In genomic region chr8:71542632-71543343, GRCm38 (mm10) we compare ENCODE assay signal across 8 mouse cellular contexts. TPM values are rescaled to one million over a fixed set of nuclear protein-coding genes. Genes with fewer than 3 reads are reported as not detected.
DNase-seq lines count a peak whose midpoint lies in the region; ATAC-seq lines count a peak whose summit lies in the region.

Gene Mvb12a, plus strand, starts transcription at chr8:71542922.

- H3K4me1 ChIP-seq in lung, embryonic 16.5 days (replicated peaks; ENCODE audit: control insufficient read depth, insufficient read depth, low read length): peaks cover 11% of the 10 kb centered on the region

- peak within 1 kb of the TSS; percentile 94 for H3K4me2 ChIP-seq in lung, embryonic 16.5 days (ENCODE audit: low read depth, low read length)

- peak; percentile 98 to 99 for ATAC-seq in hematopoietic stem cell, adult 5-6 weeks (replicated peaks in 1 of 2; ENCODE audit: insufficient read depth in 1 of 2, low FRiP score in 2 of 2, low TSS enrichment in 1 of 2, low read depth in 1 of 2, poor library complexity in 2 of 2, severe bottlenecking in 2 of 2)
- ATAC-seq in lung, embryonic 16.5 days (ENCODE audit: low read depth): peak; percentile 97

- peak; percentile 99 for DNase-seq in MEL-GATA-1-ER (ENCODE audit: extremely low read depth, low read depth)
- peak; percentile 95 for DNase-seq in cerebellum, adult 8-10 months
- DNase-seq in forelimb bud, embryonic 11.5 days (ENCODE audit: low read depth, low spot score): peak; percentile 100
- DNase-seq in layer of hippocampus, adult 9-10 months (ENCODE audit: low spot score): peak; percentile 95
- DNase-seq in ovary, postnatal 10 days (ENCODE audit: low spot score): peak; percentile 71
- DNase-seq in thymus, postnatal 10 days (ENCODE audit: low spot score in 2 of 2): peak; percentile 82 to 87

- H3K9ac ChIP-seq in lung, embryonic 16.5 days (ENCODE audit: low read length): peak within 1 kb of the TSS; percentile 85

- no peaks in the 10 kb centered on the region for H3K27me3 ChIP-seq in lung, embryonic 16.5 days (ENCODE audit: control insufficient read depth, insufficient read depth, low read depth, low read length)

- H3K36me3 ChIP-seq in lung, embryonic 16.5 days (ENCODE audit: control insufficient read depth, insufficient read depth, low read length): peaks cover 7% of the 10 kb centered on the region

- peak within 1 kb of the TSS; percentile 91 for H3K4me3 ChIP-seq in lung, embryonic 16.5 days (ENCODE audit: low read length)

- H3K9me3 ChIP-seq in lung, embryonic 16.5 days (ENCODE audit: control insufficient read depth, low read length): no peaks in the 10 kb centered on the region

- no peak within 1 kb of the TSS for H3K27ac ChIP-seq in lung, embryonic 16.5 days (ENCODE audit: low read length)

- under 1% methylated on average over 48 of the region's 55 CpGs for WGBS in lung, embryonic 16.5 days

RNA-seq across cellular contexts. Expression of gene Mvb12a, which starts in this region (rescaled TPM):
- total RNA-seq in hematopoietic stem cell, adult 5-6 weeks (2017): 37.2 and 60.0 TPM in 2 replicates
- 96.3 and 99.5 TPM in 2 replicates for polyA plus RNA-seq in lung, embryonic 16.5 days (2015; fragmentation: Nextera tagmentation; extraction: Ambion mirVana)
